Mouse (Mus musculus) layer of hippocampus, adult 2 months (tissue): Measurements from ENCODE around the gene Cntrl. TPM values are rescaled to one million over a fixed set of nuclear protein-coding genes. Genes with fewer than 3 reads are reported as not detected.

Experiments used
- DNase-seq, 2 experiments: peaks; one replicate each; pipeline ENCODE4 v3.0.0; 2022; ENCODE audit warnings: low spot score in 2 of 2
- H3K27ac ChIP-seq: fragments of 200-600 bp; 2 replicates; pipeline ENCODE4 v1.8.1; 2022
- H3K4me3 ChIP-seq: fragments of 200-600 bp; 2 replicates; pipeline ENCODE4 v1.8.1; 2022; ENCODE audit warnings: mild to moderate bottlenecking
- CTCF ChIP-seq: fragments of 200-600 bp; conservative IDR thresholded peaks from 2 replicates; pipeline ENCODE4 v1.8.1; 2022; ENCODE audit warnings: antibody characterized with exemption, mild to moderate bottlenecking, moderate library complexity
- total RNA-seq, 2 experiments: library from RNA; stranded (reverse); gene quantifications; 2 replicates each; pipeline ENCODE4 v1.2.3; 2021

The Cntrl gene
- total RNA-seq, 2 experiments from 2014 or later: 9.2 to 12.9 TPM

GRCm38 (mm10) chr2:35100529-35100928 lies 8.8 kb upstream of the Cntrl start:
- no peak for TF ChIP-seq CTCF
- Histone ChIP-seq H3K27ac (no peak overlapping the region), H3K4me3 (no peak overlapping the region)
- no peak for DNase-seq

- no peak within 1 kb of the TSS for H3K27ac ChIP-seq
- DNase-seq: no peak
- TF ChIP-seq CTCF: no peak
- H3K4me3 ChIP-seq: no peak within 1 kb of the TSS
Measured at GRCm38 (mm10) chr2:35101443-35101842, 7.8 kb upstream of the Cntrl start, which contains the start of gene AI182371. Gene AI182371, minus strand, starts transcription at chr2:35101543.

- Histone ChIP-seq H3K4me3 (no peak overlapping the region), H3K27ac (no peak overlapping the region)
- no peak for DNase-seq
- no peak for TF ChIP-seq CTCF
Measured at GRCm38 (mm10) chr2:35102777-35103176, 6.5 kb upstream of the Cntrl start.

GRCm38 (mm10) chr2:35103558-35103957 lies 5.7 kb upstream of the Cntrl start:
- no peak overlapping the region for H3K27ac ChIP-seq
- TF ChIP-seq CTCF: no peak
- DNase-seq: no peak
- H3K4me3 ChIP-seq: no peak overlapping the region

GRCm38 (mm10) chr2:35104843-35105242 lies 4.4 kb upstream of the Cntrl start:
- H3K4me3 ChIP-seq: no peak overlapping the region
- TF ChIP-seq CTCF: no peak
- no peak for DNase-seq
- no peak overlapping the region for H3K27ac ChIP-seq

GRCm38 (mm10) chr2:35107984-35108635 lies 1.2 kb upstream of the Cntrl start:
- no peak for DNase-seq
- Histone ChIP-seq H3K27ac (no peak overlapping the region), H3K4me3 (no peak overlapping the region)
- peak; percentile 75 for TF ChIP-seq CTCF

- Histone ChIP-seq H3K4me3 (peak overlapping the region; percentile 94), H3K27ac (peak overlapping the region; percentile 95)
- DNase-seq: peak; percentile 23 to 38
- TF ChIP-seq CTCF: peak; percentile 79
Measured at GRCm38 (mm10) chr2:35108712-35109111, 580 bp upstream of the Cntrl start.

- no peak for DNase-seq
- TF ChIP-seq CTCF: no peak
- Histone ChIP-seq H3K4me3 (peak overlapping the region; percentile 94), H3K27ac (peak overlapping the region; percentile 95)
Measured at GRCm38 (mm10) chr2:35109924-35110304, 622 bp downstream of the Cntrl start.

GRCm38 (mm10) chr2:35110521-35110920 lies 1.2 kb downstream of the Cntrl start:
- H3K4me3 ChIP-seq: no peak overlapping the region
- TF ChIP-seq CTCF: no peak
- no peak for DNase-seq
- H3K27ac ChIP-seq: no peak overlapping the region

GRCm38 (mm10) chr2:35124716-35125115 lies 15.4 kb downstream of the Cntrl start:
- Histone ChIP-seq H3K27ac (no peak overlapping the region), H3K4me3 (no peak overlapping the region)
- TF ChIP-seq CTCF: peak; percentile 58
- DNase-seq: no peak

- peak overlapping the region; percentile 52 for H3K4me3 ChIP-seq
- H3K27ac ChIP-seq: peak overlapping the region; percentile 62
- TF ChIP-seq CTCF: no peak
- DNase-seq: no peak
Measured at GRCm38 (mm10) chr2:35131491-35131890, 22.2 kb downstream of the Cntrl start.

GRCm38 (mm10) chr2:35131991-35132661 lies 22.8 kb downstream of the Cntrl start:
- peak; percentile 52 for TF ChIP-seq CTCF
- Histone ChIP-seq H3K4me3 (peak overlapping the region; percentile 52), H3K27ac (peak overlapping the region; percentile 62)
- peak; percentile 88 to 93 for DNase-seq

GRCm38 (mm10) chr2:35132662-35133055 lies 23.4 kb downstream of the Cntrl start:
- peak overlapping the region; percentile 52 for H3K4me3 ChIP-seq
- no peak for TF ChIP-seq CTCF
- peak overlapping the region; percentile 62; the same call in 1 of the 2 replicates for H3K27ac ChIP-seq
- no peak for DNase-seq

GRCm38 (mm10) chr2:35133891-35134290 lies 24.6 kb downstream of the Cntrl start:
- Histone ChIP-seq H3K27ac (no peak overlapping the region), H3K4me3 (no peak overlapping the region)
- no peak for DNase-seq
- TF ChIP-seq CTCF: no peak
